Mouse (Mus musculus): ENCODE measurements around the gene Dyrk2.

- TF ChIP-seq CTCF (IDR thresholded peaks at IDR 0.05; ENCODE audit: low read depth, low read length) = no peak
- no peak for TF ChIP-seq POLR2A (IDR thresholded peaks at IDR 0.05; ENCODE audit: borderline replicate concordance, low read depth, low read length)
These were observed 14.1 kb upstream of the Dyrk2 start for GRCm38 (mm10) chr10:118884126-118884525.
